Mouse (Mus musculus): ENCODE results near the gene Rhbdd1. TPM values are rescaled to one million over a fixed set of nuclear protein-coding genes. Genes with fewer than 3 reads are reported as not detected.

Gene Rhbdd1
- total and polyA plus RNA-seq, 3 experiments = 12.6 to 21.8 (median 19.8) TPM

DNA sequence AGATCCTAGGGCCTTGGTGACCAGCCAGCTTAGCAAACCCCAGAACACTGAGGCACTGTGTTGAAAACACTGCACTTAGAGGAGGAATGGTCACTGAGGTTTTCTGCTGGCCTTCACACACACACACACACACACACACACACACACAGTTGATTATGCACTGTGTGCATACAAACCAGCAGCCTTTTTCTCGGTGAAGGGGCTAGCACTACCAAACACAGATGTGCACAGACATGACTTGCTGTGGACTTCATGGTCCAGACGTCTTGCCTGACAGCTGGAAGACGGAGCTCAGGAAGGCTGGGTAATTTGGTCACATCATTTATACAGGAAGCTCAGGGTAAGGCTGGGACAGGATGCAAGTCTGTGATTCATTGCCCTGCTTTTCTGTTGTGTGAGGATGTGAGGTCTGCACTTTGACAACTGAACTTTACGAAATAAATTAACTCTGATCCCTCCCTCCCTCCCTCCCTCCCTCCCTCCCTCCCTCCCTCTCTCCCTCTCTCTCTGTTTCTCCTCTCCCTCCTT is 58.6 kb downstream of the Rhbdd1 start:
- H3K79me2 ChIP-seq (replicated peaks; ENCODE audit: control insufficient read depth, extremely low read depth, insufficient read depth, poor library complexity, severe bottlenecking) = no peaks in the 10 kb centered on the region
- dilution Hi-C loops (cut with MboI; ENCODE audit: extremely low pct_ligation_motif_present, extremely low pct_unique_long_range_greater_than_20kb, low sequenced_read_pairs) (no loop called here), in situ Hi-C loops (cut with MboI; ENCODE audit: low pct_ligation_motif_present, low pct_unique_long_range_greater_than_20kb, low sequenced_read_pairs) (loop anchor here (5.0 kb wide), 1 partner anchor 33 kb away; no protein-coding TSS in a partner anchor)
- peaks cover 46 to 83% of the 10 kb centered on the region in 2 experiments for H3K36me3 ChIP-seq (replicated peaks in 1 of 2; ENCODE audit: control insufficient read depth in 1 of 2, insufficient read depth in 1 of 2, low read length in 1 of 2)
- H3K4me1 ChIP-seq (ENCODE audit: control insufficient read depth in 1 of 2, insufficient read depth in 2 of 2) = no peaks in the 10 kb centered on the region
- no peak for DNase-seq (ENCODE audit: extremely low read depth)
- H3K27ac ChIP-seq (ENCODE audit: insufficient read depth, low read depth) = no peak overlapping the region
- TF ChIP-seq ZMIZ1 (IDR thresholded peaks at IDR 0.05; ENCODE audit: low read depth, low read length) = no peak
- TF ChIP-seq POLR2A (IDR thresholded peaks at IDR 0.05; ENCODE audit: low read depth, low read length) = no peak
- no peak for TF ChIP-seq NRF1 (IDR thresholded peaks at IDR 0.05; ENCODE audit: low read depth, low read length)
- no peak for TF ChIP-seq E2F4 (IDR thresholded peaks at IDR 0.05; ENCODE audit: insufficient replicate concordance, low read depth, low read length)
- no peak for TF ChIP-seq SMC3 (IDR thresholded peaks at IDR 0.05; ENCODE audit: low read depth, low read length)
- no peak for TF ChIP-seq EP300 (IDR thresholded peaks at IDR 0.05; ENCODE audit: low read length)
- TF ChIP-seq JUND (conservative IDR thresholded peaks at IDR 0.05; ENCODE audit: low read depth, low read length) = no peak
- no peak for TF ChIP-seq IRF4 (IDR thresholded peaks at IDR 0.05; ENCODE audit: low read depth, low read length)
- TF ChIP-seq ZC3H11A (IDR thresholded peaks at IDR 0.05; ENCODE audit: low read depth, low read length) = no peak
- TF ChIP-seq MYC (IDR thresholded peaks at IDR 0.05; ENCODE audit: low read depth, low read length) = no peak
- TF ChIP-seq USF1 (IDR thresholded peaks at IDR 0.05; ENCODE audit: low read depth, low read length) = no peak
- no peak for TF ChIP-seq GABPA (IDR thresholded peaks at IDR 0.05; ENCODE audit: insufficient replicate concordance, low read depth, low read length)
- TF ChIP-seq SIN3A (IDR thresholded peaks at IDR 0.05; ENCODE audit: low read length) = no peak
- TF ChIP-seq KAT2A (IDR thresholded peaks at IDR 0.05; ENCODE audit: insufficient replicate concordance, low read length) = no peak
- no peak for TF ChIP-seq ZNF384 (IDR thresholded peaks at IDR 0.05; ENCODE audit: low read depth, low read length)
- no peak for TF ChIP-seq USF2 (conservative IDR thresholded peaks at IDR 0.05; ENCODE audit: low read depth, low read length)
- TF ChIP-seq MEF2A (IDR thresholded peaks at IDR 0.05; ENCODE audit: borderline replicate concordance, low read depth, low read length) = no peak
- TF ChIP-seq TCF12 (IDR thresholded peaks at IDR 0.05; ENCODE audit: low read depth, low read length) = no peak
- H3K9me3 ChIP-seq (replicated peaks; ENCODE audit: low read length) = no peaks in the 10 kb centered on the region
- no peak overlapping the region for H3K9ac ChIP-seq (ENCODE audit: insufficient read depth, low read depth)
- no peak overlapping the region for H3K4me3 ChIP-seq (replicated peaks in 1 of 3; ENCODE audit: low read depth in 2 of 3, low read length in 2 of 3, poor library complexity in 1 of 3)
- H3K27me3 ChIP-seq (replicated peaks) = no peaks in the 10 kb centered on the region
- H3K4me2 ChIP-seq (ENCODE audit: insufficient read depth, low read depth, poor library complexity, severe bottlenecking) = no peak overlapping the region

DNA sequence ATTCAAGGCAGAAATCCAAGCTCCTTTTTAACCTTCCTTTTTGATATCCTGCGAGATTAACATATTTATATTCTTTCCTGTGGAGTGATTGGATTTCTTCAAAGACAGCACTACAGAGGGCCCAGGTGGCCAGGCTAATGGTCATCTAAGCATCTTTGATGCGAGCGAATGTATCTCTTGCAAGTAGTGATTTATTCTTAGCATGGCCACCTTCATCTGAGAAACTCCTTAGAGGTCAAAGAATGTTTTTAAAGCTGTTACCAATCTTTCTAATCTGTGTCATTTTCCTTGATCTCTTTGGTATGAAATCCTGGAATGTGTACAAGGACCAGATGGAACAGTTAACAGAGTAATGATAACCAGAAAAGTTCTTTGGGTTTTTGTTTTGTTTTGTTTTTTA is 59.2 kb downstream of the Rhbdd1 start:
- TF ChIP-seq ETS1 (conservative IDR thresholded peaks at IDR 0.05; ENCODE audit: low read depth, low read length) (no peak), MEF2A (IDR thresholded peaks at IDR 0.05; ENCODE audit: borderline replicate concordance, low read depth, low read length) (no peak), SIN3A (IDR thresholded peaks at IDR 0.05; ENCODE audit: low read length) (no peak), MXI1 (IDR thresholded peaks at IDR 0.05; ENCODE audit: low read depth, low read length) (no peak), RCOR1 (conservative IDR thresholded peaks at IDR 0.05; ENCODE audit: low read depth, low read length) (no peak)
- Histone ChIP-seq H3K79me2 (replicated peaks; ENCODE audit: control insufficient read depth, extremely low read depth, insufficient read depth, poor library complexity, severe bottlenecking) (no peaks in the 10 kb centered on the region), H3K4me1 (ENCODE audit: control insufficient read depth in 1 of 2, insufficient read depth in 2 of 2) (no peaks in the 10 kb centered on the region), H3K9ac (ENCODE audit: insufficient read depth, low read depth) (no peak overlapping the region), H3K4me3 (replicated peaks in 1 of 3; ENCODE audit: low read depth in 2 of 3, low read length in 2 of 3, poor library complexity in 1 of 3) (no peak overlapping the region), H3K27ac (ENCODE audit: insufficient read depth, low read depth) (no peak overlapping the region), H3K36me3 (replicated peaks in 1 of 2; ENCODE audit: control insufficient read depth in 1 of 2, insufficient read depth in 1 of 2, low read length in 1 of 2) (peaks cover 44 to 83% of the 10 kb centered on the region in 2 experiments), H3K9me3 (replicated peaks; ENCODE audit: low read length) (no peaks in the 10 kb centered on the region), H3K4me2 (ENCODE audit: insufficient read depth, low read depth, poor library complexity, severe bottlenecking) (no peak overlapping the region), H3K27me3 (replicated peaks) (no peaks in the 10 kb centered on the region)
- DNase-seq (ENCODE audit: extremely low read depth) = no peak
- dilution Hi-C loops (cut with MboI; ENCODE audit: extremely low pct_ligation_motif_present, extremely low pct_unique_long_range_greater_than_20kb, low sequenced_read_pairs) (no loop called here), in situ Hi-C loops (cut with MboI; ENCODE audit: low pct_ligation_motif_present, low pct_unique_long_range_greater_than_20kb, low sequenced_read_pairs) (loop anchor here (5.0 kb wide), 1 partner anchor 33 kb away; no protein-coding TSS in a partner anchor)
